Mouse (Mus musculus): ENCODE results near the gene Mtrf1l.
A peak's percentile ranks its signal among the peaks of the same experiment; 100 is the strongest.

GRCm38 (mm10) chr10:5824779-5825178, 1.1 kb upstream of the Mtrf1l start:
- TF ChIP-seq CTCF (conservative IDR thresholded peaks at IDR 0.05 in 1 of 2, IDR thresholded peaks at IDR 0.05 in 1 of 2; ENCODE audit: low read depth in 2 of 2, low read length in 2 of 2), result peak; percentile 53 to 74
- TF ChIP-seq ZNF384 (IDR thresholded peaks at IDR 0.05; ENCODE audit: low read depth, low read length), result peak; percentile 50; the same call in 1 of the 2 replicates
- 0 out of 2 replicates have a peak, but pooled peaks have one; percentile 19 for TF ChIP-seq ELF1 (IDR thresholded peaks at IDR 0.05; ENCODE audit: low read depth, low read length)
- 0 out of 2 replicates have a peak, but pooled peaks have one; percentile 7 for TF ChIP-seq EP300 (IDR thresholded peaks at IDR 0.05; ENCODE audit: low read length)
- TF ChIP-seq ETS1 (conservative IDR thresholded peaks at IDR 0.05; ENCODE audit: low read depth, low read length), result no peak
- no peak for TF ChIP-seq MAX (IDR thresholded peaks at IDR 0.05; ENCODE audit: low read length)
- TF ChIP-seq MAZ (IDR thresholded peaks at IDR 0.05; ENCODE audit: low read depth, low read length), result no peak
- TF ChIP-seq POLR2A (IDR thresholded peaks at IDR 0.05; ENCODE audit: low read depth, low read length), result no peak
- TF ChIP-seq MXI1 (IDR thresholded peaks at IDR 0.05; ENCODE audit: low read depth, low read length), result 0 out of 2 replicates have a peak, but pooled peaks have one; percentile 28

Measured in CH12.LX (cell line).